8 mouse cellular contexts compared by ENCODE assay signal in the genomic region with DNA sequence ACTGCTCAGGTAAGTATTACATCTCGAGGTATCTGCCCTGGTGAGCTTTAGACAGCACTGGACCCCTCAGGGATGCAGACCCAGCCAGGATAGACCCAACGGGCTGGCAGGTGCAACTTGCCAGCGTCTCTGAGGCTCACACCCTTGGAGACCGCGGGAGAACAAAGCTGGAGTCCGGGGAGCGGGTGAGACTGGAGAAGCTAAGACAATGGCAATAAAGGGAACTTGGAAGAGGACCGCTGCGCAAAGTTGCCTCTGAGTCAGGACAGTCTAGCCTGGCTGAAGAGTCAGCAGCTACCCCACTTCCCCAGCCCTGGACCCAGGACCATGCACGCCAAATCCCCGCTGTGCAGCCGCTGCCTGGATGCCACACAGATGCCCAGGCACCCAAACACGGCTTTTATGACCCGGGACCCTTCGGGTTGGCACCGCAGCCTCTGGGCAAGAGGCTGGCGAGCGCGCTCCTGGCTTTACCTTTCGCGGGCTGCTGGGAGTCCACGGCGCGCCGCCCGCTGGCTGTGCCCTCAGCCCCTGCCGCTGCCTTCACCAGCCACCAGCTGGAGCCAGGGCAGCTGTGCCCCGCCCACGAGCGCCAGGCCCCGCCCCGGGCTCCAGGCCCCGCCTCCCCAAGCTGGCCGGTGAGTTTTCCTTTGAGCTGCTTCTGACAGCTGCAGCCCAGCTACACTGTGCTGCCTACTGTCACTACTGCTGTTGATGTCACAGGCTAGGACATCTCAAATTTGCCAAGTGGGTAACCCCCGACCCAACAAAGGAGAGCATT.
DNase-seq lines count a peak whose midpoint lies in the region; ATAC-seq and TF ChIP-seq lines count a peak whose summit lies in the region.

No protein-coding gene starts in this region.

- TF ChIP-seq CTCF in midbrain, postnatal 0 days (IDR thresholded peaks at IDR 0.05) = peak; percentile 22; the same call in 1 of the 2 replicates

- H3K4me2 ChIP-seq in embryonic facial prominence, embryonic 11.5 days (ENCODE audit: low read depth, low read length) = peak overlapping the region; percentile 83
- peak overlapping the region; percentile 73 for H3K4me2 ChIP-seq in liver, embryonic 11.5 days
- H3K4me2 ChIP-seq in midbrain, postnatal 0 days (ENCODE audit: low read depth, low read length, poor library complexity, severe bottlenecking) = peak overlapping the region; percentile 95

- peak overlapping the region; percentile 47 for H3K4me3 ChIP-seq in embryonic facial prominence, embryonic 11.5 days (ENCODE audit: low read depth, low read length)
- peak overlapping the region; percentile 44 for H3K4me3 ChIP-seq in liver, embryonic 11.5 days (ENCODE audit: low read depth, low read length)
- H3K4me3 ChIP-seq in midbrain, postnatal 0 days (ENCODE audit: low read depth, low read length) = peak overlapping the region; percentile 51

- H3K9ac ChIP-seq in embryonic facial prominence, embryonic 11.5 days (replicated peaks; ENCODE audit: low read length) = peak overlapping the region; percentile 52
- H3K9ac ChIP-seq in liver, embryonic 11.5 days (ENCODE audit: low read depth, low read length) = no peak overlapping the region
- H3K9ac ChIP-seq in midbrain, postnatal 0 days (replicated peaks; ENCODE audit: low read length, poor library complexity, severe bottlenecking) = peak overlapping the region; percentile 48

- peaks cover 5% of the 10 kb centered on the region for H3K27me3 ChIP-seq in embryonic facial prominence, embryonic 11.5 days (ENCODE audit: control insufficient read depth, insufficient read depth, low read length)
- 0 out of 2 replicates have a peak, but pooled peaks cover 5% of the 10 kb centered on the region for H3K27me3 ChIP-seq in liver, embryonic 11.5 days (replicated peaks; ENCODE audit: control insufficient read depth, insufficient read depth, low read length)
- H3K27me3 ChIP-seq in midbrain, postnatal 0 days (ENCODE audit: insufficient read depth, low read length) = no peaks in the 10 kb centered on the region

- no peak for ATAC-seq in CD4-positive, CD25-positive, alpha-beta regulatory T cell, adult 4 months
- peak; percentile 97 for ATAC-seq in embryonic facial prominence, embryonic 11.5 days (replicated peaks; ENCODE audit: insufficient number of reproducible peaks, low FRiP score, low TSS enrichment, low read depth)
- ATAC-seq in granulocyte monocyte progenitor cell, adult 5-6 weeks (replicated peaks; ENCODE audit: poor library complexity, severe bottlenecking) = peak; percentile 93
- ATAC-seq in liver, embryonic 11.5 days (replicated peaks; ENCODE audit: low FRiP score) = peak; percentile 75
- ATAC-seq in midbrain, postnatal 0 days (ENCODE audit: low FRiP score) = peak; percentile 87

- no peak overlapping the region for H3K27ac ChIP-seq in embryonic facial prominence, embryonic 11.5 days (replicated peaks; ENCODE audit: low read depth, low read length)
- no peak overlapping the region for H3K27ac ChIP-seq in liver, embryonic 11.5 days (ENCODE audit: low read depth, low read length)
- no peak overlapping the region for H3K27ac ChIP-seq in midbrain, postnatal 0 days (ENCODE audit: low read depth, low read length)

- 2% methylated on average over 30 of the region's 35 CpGs for WGBS in embryonic facial prominence, embryonic 11.5 days
- WGBS in liver, embryonic 11.5 days = 2% methylated on average over 34 of the region's 35 CpGs
- WGBS in midbrain, postnatal 0 days = 1% methylated on average over 35 of the region's 35 CpGs

- H3K4me1 ChIP-seq in embryonic facial prominence, embryonic 11.5 days (ENCODE audit: control insufficient read depth, insufficient read depth, low read length) = no peaks in the 10 kb centered on the region; the same call in 1 of the 2 replicates
- no peaks in the 10 kb centered on the region; the same call in 1 of the 2 replicates for H3K4me1 ChIP-seq in liver, embryonic 11.5 days (replicated peaks; ENCODE audit: control insufficient read depth, insufficient read depth, low read length)
- 0 out of 2 replicates have a peak, but pooled peaks cover 3% of the 10 kb centered on the region for H3K4me1 ChIP-seq in midbrain, postnatal 0 days (ENCODE audit: insufficient read depth, low read length)

- no peaks in the 10 kb centered on the region for H3K9me3 ChIP-seq in embryonic facial prominence, embryonic 11.5 days (replicated peaks; ENCODE audit: control insufficient read depth, low read length)
- H3K9me3 ChIP-seq in liver, embryonic 11.5 days (ENCODE audit: control insufficient read depth, low read length) = no peaks in the 10 kb centered on the region
- no peaks in the 10 kb centered on the region for H3K9me3 ChIP-seq in midbrain, postnatal 0 days (ENCODE audit: low read length)

- no peaks in the 10 kb centered on the region for H3K36me3 ChIP-seq in embryonic facial prominence, embryonic 11.5 days (replicated peaks; ENCODE audit: control insufficient read depth, insufficient read depth, low read depth, low read length)
- H3K36me3 ChIP-seq in liver, embryonic 11.5 days (ENCODE audit: control insufficient read depth, insufficient read depth, low read length) = no peaks in the 10 kb centered on the region
- H3K36me3 ChIP-seq in midbrain, postnatal 0 days (ENCODE audit: insufficient read depth, low read length) = no peaks in the 10 kb centered on the region

- DNase-seq in CD4-positive, CD25-positive, alpha-beta regulatory T cell, adult 2 months (ENCODE audit: low read depth, low spot score) = peak; percentile 1
- DNase-seq in embryonic facial prominence, embryonic 11.5 days (ENCODE audit: low spot score) = peak; percentile 80
- DNase-seq in kidney, adult 18-20 months = peak; percentile 59
- DNase-seq in liver, embryonic 11.5 days (ENCODE audit: low spot score) = peak; percentile 75
- peak; percentile 70 for DNase-seq in midbrain, postnatal 0 days (ENCODE audit: low spot score)
- DNase-seq in testis, postnatal 14 days (ENCODE audit: low spot score) = peak; percentile 40

Comparison
In these comparisons a context has a peak if more than half of its experiments do, and no peak if none do; other contexts are left out.
1. DNase-seq: peak in every context shown above with its lines; median percentile 80 in embryonic facial prominence, embryonic 11.5 days; 75 in liver, embryonic 11.5 days; 70 in midbrain, postnatal 0 days; 59 in kidney, adult 18-20 months; 40 in testis, postnatal 14 days; 1 in CD4-positive, CD25-positive, alpha-beta regulatory T cell, adult 2 months.